ENCODE assay signal across 35 mouse cellular contexts in the genomic region with DNA sequence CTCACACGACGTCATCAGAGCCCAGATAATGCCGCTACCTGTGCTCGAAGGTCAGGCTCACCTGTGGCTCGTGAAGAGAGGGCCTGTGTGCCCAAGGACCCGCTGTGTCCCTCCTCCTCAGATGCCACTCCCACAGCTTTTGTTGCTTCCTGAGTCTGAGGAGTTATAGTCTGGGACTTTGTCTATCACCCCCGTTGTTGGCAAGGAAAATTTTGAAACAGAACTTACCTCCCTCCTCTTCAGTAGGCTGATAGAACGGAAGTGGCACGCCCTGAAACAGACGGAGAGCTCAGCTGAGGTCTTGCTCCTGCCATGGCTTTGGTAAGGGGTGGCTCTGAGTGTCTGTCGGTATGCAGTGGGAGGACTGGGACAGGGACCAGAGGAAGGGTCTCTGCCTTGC. TPM values are rescaled to one million over a fixed set of nuclear protein-coding genes. Genes with fewer than 3 reads are reported as not detected.
"Had no signal": no experiment of that assay in that cellular context is flagged by ENCODE, and none has a peak within 500 bp of the region (broad histone marks: within the 10 kb centered on the region; RNA-seq: fewer than 3 reads in every experiment).

No protein-coding gene starts in this region.

- H3K27me3 ChIP-seq: heart, embryonic 13.5 days; heart, embryonic 15.5 days; hindbrain, embryonic 12.5 days; intestine, embryonic 15.5 days; kidney, embryonic 15.5 days; limb, embryonic 12.5 days; liver, embryonic 13.5 days had no signal

- H3K9me3 ChIP-seq: heart, embryonic 13.5 days; heart, embryonic 15.5 days; hindbrain, embryonic 10.5 days; hindbrain, embryonic 12.5 days; intestine, embryonic 15.5 days; kidney, embryonic 15.5 days; limb, embryonic 10.5 days; limb, embryonic 12.5 days; liver, embryonic 13.5 days had no signal

- H3K4me1 ChIP-seq: hindbrain, embryonic 12.5 days; limb, embryonic 12.5 days had no signal

- DNase-seq: gastrocnemius, postnatal 10 days; gastrocnemius, postnatal 25 days; heart, adult 2 months; heart, postnatal 14 days; heart, postnatal 36 days; kidney, adult 18-20 months; kidney, postnatal 4 days; liver; liver, embryonic 13.5 days had no signal

- ATAC-seq: hindbrain, embryonic 16.5 days; inflammation-experienced regulatory T-cells, adult 6 months; intestine, embryonic 15.5 days; intestine, postnatal 0 days had no signal

- H3K4me3 ChIP-seq: heart, adult 2 months; heart, embryonic 13.5 days; heart, embryonic 15.5 days; hindbrain, embryonic 10.5 days; hindbrain, embryonic 12.5 days; intestine, embryonic 15.5 days; kidney, embryonic 15.5 days; layer of hippocampus, adult 2 months; left cerebral cortex, adult 2 months; limb, embryonic 10.5 days; limb, embryonic 12.5 days; liver, embryonic 13.5 days had no signal

- H3K27ac ChIP-seq: heart, adult 2 months; heart, embryonic 13.5 days; heart, embryonic 15.5 days; hindbrain, embryonic 10.5 days; hindbrain, embryonic 12.5 days; hindbrain, embryonic 14.5 days; intestine, embryonic 15.5 days; kidney, embryonic 15.5 days; kidney, postnatal 0 days; layer of hippocampus, adult 2 months; left cerebral cortex, adult 2 months; limb, embryonic 10.5 days; limb, embryonic 12.5 days; liver, embryonic 13.5 days had no signal

- H3K9ac ChIP-seq: heart, embryonic 13.5 days; heart, embryonic 15.5 days; hindbrain, embryonic 12.5 days; hindbrain, embryonic 14.5 days; intestine, embryonic 15.5 days; kidney, embryonic 15.5 days; limb, embryonic 12.5 days; liver, embryonic 13.5 days had no signal

- H3K4me2 ChIP-seq: heart, embryonic 11.5 days; heart, embryonic 13.5 days; heart, embryonic 15.5 days; hindbrain, embryonic 12.5 days; hindbrain, embryonic 14.5 days; intestine, embryonic 15.5 days; kidney, embryonic 15.5 days; limb, embryonic 12.5 days; liver, embryonic 11.5 days; liver, embryonic 13.5 days had no signal

RNA-seq across cellular contexts. Expression of a gene that starts 25.6 kb away (rescaled TPM):
- total RNA-seq: granulocyte monocyte progenitor cell, adult 5-6 weeks had no signal

RNA-seq across cellular contexts. Expression of a gene that starts 35.7 kb away (rescaled TPM):
- total RNA-seq: gastrocnemius, postnatal 10 days; gastrocnemius, postnatal 25 days; gastrocnemius, postnatal 4 days; granulocyte monocyte progenitor cell, adult 5-6 weeks; heart, adult 2 months; heart, postnatal 14 days; heart, postnatal 36 days; layer of hippocampus, adult 2 months; layer of hippocampus, postnatal 10 days; layer of hippocampus, postnatal 25 days; left cerebral cortex, adult 2 months; left cerebral cortex, postnatal 14 days; left cerebral cortex, postnatal 36 days had no signal
- polyA plus RNA-seq: frontal cortex, adult 2 months; heart, adult 2 months; heart, embryonic 11.5 days; heart, embryonic 13.5 days; heart, embryonic 15.5 days; heart, postnatal 0 days; hindbrain, embryonic 10.5 days; hindbrain, embryonic 12.5 days; hindbrain, embryonic 14.5 days; hindbrain, embryonic 16.5 days; inflammation-experienced regulatory T-cells, adult 6 months; intestine, embryonic 15.5 days; intestine, postnatal 0 days; kidney, embryonic 15.5 days; kidney, postnatal 0 days; limb, embryonic 10.5 days; limb, embryonic 12.5 days; limb, embryonic 14.5 days; liver, embryonic 11.5 days; liver, embryonic 13.5 days had no signal
